Mouse (Mus musculus): ENCODE results near the gene Itgb6.

The Itgb6 gene

DNA sequence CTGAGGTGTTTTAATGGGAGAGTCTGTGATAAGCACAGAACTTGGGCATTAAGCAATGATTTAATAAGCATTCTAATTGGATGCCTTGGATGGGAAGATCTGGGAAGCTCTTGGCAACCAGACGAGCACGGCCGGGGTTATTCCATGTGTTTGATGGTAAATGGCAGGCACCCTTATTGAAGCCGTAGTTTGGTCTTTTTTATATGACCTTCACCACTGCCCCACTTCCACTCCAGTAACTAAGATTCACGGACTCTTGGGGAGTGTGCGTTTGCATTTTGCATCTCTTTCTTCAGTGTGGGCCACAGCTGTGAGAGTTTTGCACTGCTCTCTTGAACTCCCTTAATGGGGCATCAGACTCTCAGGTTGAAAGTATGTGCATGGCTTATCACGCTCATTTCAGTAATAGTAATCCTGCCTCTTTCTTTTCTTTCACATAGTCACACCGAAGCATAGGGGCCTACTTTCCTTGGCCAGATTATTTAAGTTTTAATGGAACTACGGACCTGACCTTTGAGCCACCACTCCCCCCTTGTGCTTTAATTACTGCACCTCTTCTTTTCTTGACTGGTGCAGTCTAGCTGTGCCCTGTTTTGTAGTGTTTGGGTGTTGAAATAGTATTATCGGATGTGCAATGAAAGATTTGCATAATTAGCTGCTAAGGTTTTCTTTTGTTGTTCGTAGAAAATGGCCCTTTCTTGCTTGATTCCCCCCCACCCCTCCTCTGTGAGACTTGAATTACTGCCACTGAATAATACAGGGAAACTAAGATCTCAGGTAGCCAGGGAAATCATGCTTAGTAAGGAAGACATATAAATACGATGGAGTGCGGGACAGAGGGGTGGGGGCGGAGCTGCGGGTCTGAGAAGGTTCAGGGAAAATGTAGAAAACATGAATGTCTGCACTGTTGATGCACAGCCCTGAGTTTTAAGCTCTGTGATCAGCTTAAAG lies 109.3 kb downstream of the Itgb6 start:
- no peak for DNase-seq

GRCm38 (mm10) chr2:60611622-60612021 lies 110.8 kb downstream of the Itgb6 start:
- DNase-seq = no peak

DNA sequence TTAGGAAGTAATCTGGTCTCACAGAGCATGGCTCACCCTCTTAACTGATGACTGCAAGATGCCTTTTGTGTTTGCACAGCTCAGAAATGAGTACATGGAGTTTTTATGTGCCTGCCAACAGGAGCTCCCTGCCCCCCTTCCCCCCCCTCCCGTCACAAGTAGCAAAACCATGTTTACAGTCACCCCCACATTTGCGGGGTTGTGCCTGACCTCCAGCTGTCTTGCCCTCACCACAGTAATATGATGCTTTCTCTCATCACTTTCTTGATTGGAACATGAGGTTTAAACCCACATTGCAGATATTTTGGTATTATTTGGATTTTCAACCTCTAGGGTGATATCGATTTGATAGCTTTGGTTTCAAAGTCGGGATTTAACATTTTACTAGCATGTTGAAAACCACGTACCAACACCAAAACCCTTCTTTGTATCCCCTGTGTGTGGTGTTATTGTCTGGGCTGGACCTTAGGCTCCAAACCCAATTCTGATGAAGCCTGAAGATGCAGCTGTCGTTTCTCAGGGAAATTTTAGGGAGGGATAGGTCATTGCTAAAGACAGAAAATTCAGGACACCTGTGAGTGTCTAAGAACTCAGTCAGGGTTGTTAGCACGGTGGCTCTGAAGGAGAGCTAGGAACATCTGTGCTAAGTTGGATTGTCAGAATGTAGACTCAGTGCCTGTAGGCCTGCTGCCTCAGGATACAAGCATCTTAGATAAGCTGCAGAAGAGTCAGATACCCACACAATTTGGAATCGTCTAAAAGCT lies 112.8 kb downstream of the Itgb6 start:
- no peak for DNase-seq

DNA sequence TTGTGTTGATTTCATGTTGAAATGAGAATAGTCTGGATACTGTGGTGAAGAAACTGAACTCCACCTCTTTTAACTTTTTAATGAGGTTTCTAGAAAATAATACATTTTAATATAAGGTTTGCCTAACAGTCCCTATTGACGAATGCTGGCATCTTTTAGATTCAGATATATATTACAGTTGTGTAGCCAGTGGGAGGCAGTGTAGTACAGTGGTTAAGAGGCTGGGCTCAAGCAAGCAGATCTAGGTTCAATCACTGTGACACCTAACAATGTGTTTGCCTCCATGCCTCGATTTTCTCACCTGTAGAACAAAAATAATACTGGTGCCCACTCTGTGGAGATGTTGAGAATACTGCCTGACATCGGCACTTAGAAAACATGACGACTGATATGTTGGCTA lies 114.5 kb downstream of the Itgb6 start:
- no peak for DNase-seq

- no peak for DNase-seq
Measured at GRCm38 (mm10) chr2:60601326-60601725, 121.1 kb downstream of the Itgb6 start.

- DNase-seq = peak; percentile 5
Measured at GRCm38 (mm10) chr2:60600863-60601262, 121.6 kb downstream of the Itgb6 start.

GRCm38 (mm10) chr2:60583416-60583815 lies 139.0 kb downstream of the Itgb6 start:
- DNase-seq = no peak

DNA sequence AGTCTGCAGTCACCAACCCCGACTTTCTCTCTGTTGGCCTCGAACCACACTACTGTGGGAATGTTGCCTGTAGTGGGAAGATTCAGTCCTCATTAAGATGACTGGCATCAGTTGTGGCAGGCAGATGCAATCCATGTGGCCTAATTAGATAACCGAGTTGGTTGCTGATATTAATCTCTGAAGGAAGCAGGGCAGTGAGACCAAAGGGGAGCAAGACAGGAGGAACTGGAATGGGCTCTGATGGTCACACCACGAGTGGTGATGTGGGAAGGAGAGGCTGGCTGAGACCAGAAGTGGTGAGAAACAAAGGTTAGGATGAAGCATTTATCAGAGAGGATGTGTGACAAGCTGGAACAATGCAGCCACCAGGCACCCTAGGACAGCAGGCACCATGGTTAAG lies 167.9 kb downstream of the Itgb6 start:
- DNase-seq = no peak

DNA sequence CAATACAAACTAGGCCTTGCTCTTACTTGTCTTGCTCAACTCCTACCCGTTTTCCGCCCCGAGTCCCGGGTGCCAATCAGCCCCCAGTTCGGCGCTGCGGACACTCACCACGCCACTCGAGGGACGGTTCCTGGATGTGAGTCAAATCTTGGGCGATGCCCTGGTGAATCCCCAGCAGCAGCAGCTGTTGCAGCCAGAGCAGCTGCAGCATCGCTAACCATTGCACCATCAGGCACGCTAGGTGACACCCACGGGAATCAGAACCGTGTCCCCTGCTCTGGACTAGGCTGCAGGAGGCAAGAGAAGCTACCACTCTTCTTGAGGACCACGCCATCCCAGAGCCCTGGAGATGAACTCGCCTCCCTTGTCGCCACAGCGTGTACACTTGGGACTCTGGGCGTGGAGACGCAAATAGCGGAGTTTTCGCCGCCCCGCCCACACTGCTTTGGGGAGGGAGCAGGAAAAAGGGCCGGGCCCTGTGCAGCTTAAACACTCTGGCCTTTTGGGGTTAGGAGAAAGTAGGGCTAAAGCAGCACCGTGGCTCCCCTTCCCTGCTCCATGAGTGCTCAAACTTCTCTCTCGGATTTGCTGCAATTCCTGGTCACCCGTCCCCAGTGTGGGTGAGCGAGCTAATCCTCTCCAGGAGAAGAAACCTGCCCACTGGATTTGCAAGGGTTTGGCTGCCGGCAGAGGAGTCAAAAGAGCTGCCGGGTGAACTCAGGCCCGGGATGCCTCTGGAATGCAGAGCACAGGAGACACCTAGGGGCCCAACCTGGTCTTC lies 169.4 kb downstream of the Itgb6 start, which contains the start of gene Pla2r1:
Gene Pla2r1, minus strand, starts transcription at position 407 of the 781 bp plus-strand sequence.
- DNase-seq = peak; percentile 44

DNA sequence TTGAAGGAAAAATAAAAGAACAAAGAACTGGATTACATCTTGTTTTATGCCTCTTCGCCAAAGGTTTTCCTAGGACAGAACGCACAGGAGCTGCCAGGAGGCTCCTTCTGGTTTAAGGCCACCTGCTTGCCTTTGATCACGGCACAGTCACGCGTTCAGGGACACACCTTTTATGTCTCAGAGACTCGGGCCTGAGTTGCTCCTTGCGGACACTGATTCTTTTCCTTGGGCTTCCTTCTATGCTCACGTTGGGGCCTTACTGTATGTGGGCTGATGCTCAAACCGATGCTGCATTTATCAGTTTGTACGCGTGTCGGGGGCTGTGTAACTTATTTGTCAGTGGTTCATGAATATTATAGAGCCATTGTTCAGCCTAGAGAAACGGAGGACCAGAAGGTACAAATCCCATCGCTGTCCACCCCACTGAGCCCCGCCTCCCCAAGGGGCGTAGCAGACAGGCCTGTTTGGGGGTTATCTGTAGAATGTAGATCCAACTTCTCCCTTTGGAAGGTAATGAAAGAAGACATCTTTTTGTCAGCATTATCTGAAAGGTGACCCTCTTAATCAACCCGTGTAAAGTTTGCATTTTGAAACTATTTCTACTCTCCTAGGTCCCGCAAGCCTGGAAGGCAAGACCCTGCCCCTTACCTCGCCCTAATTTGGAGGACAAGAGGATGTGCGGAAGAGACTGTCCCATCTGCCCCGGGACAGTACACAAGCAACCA lies 170.1 kb downstream of the Itgb6 start:
- no peak for DNase-seq

DNA sequence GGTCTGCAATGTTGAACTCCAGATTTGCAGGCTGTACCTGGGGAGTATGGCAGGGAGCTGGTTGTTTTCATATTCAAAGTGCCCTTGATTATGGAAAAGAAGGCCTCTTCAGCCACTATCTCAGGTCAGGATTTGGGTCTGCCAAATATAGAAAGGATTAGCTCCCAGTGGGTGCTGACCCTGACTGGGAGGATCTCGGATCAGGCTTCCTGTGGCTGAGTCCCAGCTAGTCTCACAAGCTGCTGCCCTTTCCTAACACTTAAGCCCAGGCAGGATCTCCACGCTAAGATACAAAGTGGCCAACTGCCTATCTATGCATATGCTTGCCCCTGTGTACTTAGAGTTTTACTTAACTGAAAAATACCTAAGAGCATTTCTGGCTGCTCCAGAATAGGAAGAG lies 170.8 kb downstream of the Itgb6 start:
- no peak for DNase-seq

- no peak for DNase-seq
Measured at GRCm38 (mm10) chr2:60550521-60550920, 171.9 kb downstream of the Itgb6 start.

- DNase-seq = no peak
Measured at GRCm38 (mm10) chr2:60549851-60550250, 172.6 kb downstream of the Itgb6 start.
